14 mouse cellular contexts compared by ENCODE assay signal in the genomic region with DNA sequence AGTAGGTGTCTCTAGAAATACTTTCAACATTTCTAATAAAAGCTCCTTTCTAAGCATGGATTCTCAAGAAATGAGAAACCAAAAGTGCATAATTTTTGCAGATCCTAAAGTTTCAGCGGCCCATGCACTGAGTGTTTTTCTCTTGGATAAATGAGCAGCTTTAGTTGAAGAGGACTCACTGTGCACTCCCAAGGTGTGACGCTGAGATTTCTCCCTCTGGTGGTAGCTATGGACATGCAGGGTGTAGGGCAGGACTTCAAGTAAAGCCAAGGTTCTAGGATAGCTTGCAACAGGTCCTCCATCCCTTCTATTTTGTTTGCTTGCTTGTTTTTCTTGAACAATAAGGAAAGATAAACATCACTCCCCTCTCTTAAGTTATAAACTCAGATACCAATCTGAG.
DNase-seq lines count a peak whose midpoint lies in the region; TF ChIP-seq lines count a peak whose summit lies in the region.
"Had no signal": no experiment of that assay in that cellular context is flagged by ENCODE, and none has a peak within 500 bp of the region (broad histone marks: within the 10 kb centered on the region; RNA-seq: fewer than 3 reads in every experiment).

No protein-coding gene starts in this region.

- H3K9ac ChIP-seq in heart, adult 2 months (ENCODE audit: low read depth, low read length), result no peak overlapping the region
- no peak overlapping the region for H3K9ac ChIP-seq in liver, adult 2 months (ENCODE audit: low read depth, low read length)
- H3K9ac ChIP-seq in ES-E14 (ENCODE audit: insufficient read depth, low read depth, low read length, poor library complexity, severe bottlenecking), result no peak overlapping the region
- H3K9ac ChIP-seq: hindbrain, embryonic 12.5 days; limb, embryonic 13.5 days; neural tube, embryonic 13.5 days had no signal

- peak; percentile 29 for TF ChIP-seq CTCF in heart, adult 2 months (IDR thresholded peaks at IDR 0.05)
- 0 out of 2 replicates have a peak, but pooled peaks have one; percentile 9 for TF ChIP-seq CTCF in liver, adult 2 months (IDR thresholded peaks at IDR 0.05; ENCODE audit: low read depth, low read length)
- TF ChIP-seq CTCF in brain, embryonic 14.5 days (IDR thresholded peaks at IDR 0.05; ENCODE audit: borderline replicate concordance, extremely low read depth, insufficient read depth, insufficient read length), result peak; percentile 19; the same call in 1 of the 2 replicates

- TF ChIP-seq EP300 in heart, adult 2 months (IDR thresholded peaks at IDR 0.05; ENCODE audit: insufficient read depth, low read depth, low read length), result no peak

- DNase-seq in heart, adult 2 months, result no peak
- no peak for DNase-seq in heart, postnatal 4 days
- no peak for DNase-seq in liver, adult 2 months (ENCODE audit: extremely low read depth, low read depth, low spot score)
- no peak for DNase-seq in liver
- peak; percentile 8 for DNase-seq in ES-E14 (ENCODE audit: low read depth, low spot score)
- peak; percentile 20 for DNase-seq in brain, embryonic 14.5 days (ENCODE audit: low read depth)
- no peak for DNase-seq in frontal cortex, postnatal 14 days (ENCODE audit: low spot score in 2 of 2)
- DNase-seq in thymus, postnatal 4 days, result no peak
- DNase-seq: cerebellum, adult 18-20 months; kidney, adult 11 months had no signal

- intact Hi-C loops in heart, adult 2 months (cut with DNase I), result no loop called here

- no peaks in the 10 kb centered on the region for H3K27me3 ChIP-seq in heart, adult 2 months (ENCODE audit: control insufficient read depth, insufficient read depth, low read length)
- H3K27me3 ChIP-seq in liver, adult 2 months (ENCODE audit: control insufficient read depth, insufficient read depth, low read length), result no peaks in the 10 kb centered on the region
- H3K27me3 ChIP-seq: hindbrain, embryonic 12.5 days; limb, embryonic 13.5 days; neural tube, embryonic 13.5 days had no signal

- no peak overlapping the region for H3K27ac ChIP-seq in heart, adult 2 months
- H3K27ac ChIP-seq in liver, adult 2 months (replicated peaks; ENCODE audit: insufficient read depth, low read depth, low read length), result no peak overlapping the region
- no peak overlapping the region for H3K27ac ChIP-seq in ES-E14 (ENCODE audit: insufficient read depth, low read depth, low read length, poor library complexity, severe bottlenecking)
- H3K27ac ChIP-seq: hindbrain, embryonic 12.5 days; limb, embryonic 13.5 days; neural tube, embryonic 13.5 days had no signal

- H3K79me2 ChIP-seq in heart, adult 2 months (replicated peaks; ENCODE audit: control insufficient read depth, insufficient read depth, low read length), result no peaks in the 10 kb centered on the region
- no peaks in the 10 kb centered on the region for H3K79me2 ChIP-seq in liver, adult 2 months (ENCODE audit: control insufficient read depth, insufficient read depth, low read length)

- no peak for TF ChIP-seq POLR2A in heart, adult 2 months (IDR thresholded peaks at IDR 0.05; ENCODE audit: insufficient read depth, low read depth, low read length)
- TF ChIP-seq POLR2A in liver, adult 2 months (IDR thresholded peaks at IDR 0.05; ENCODE audit: extremely low read depth, insufficient read depth, low read length), result no peak
- TF ChIP-seq POLR2A in brain, embryonic 14.5 days (IDR thresholded peaks at IDR 0.05; ENCODE audit: borderline replicate concordance, extremely low read depth, insufficient read depth, insufficient read length, poor library complexity, severe bottlenecking), result no peak

- WGBS in heart, adult 2 months, result 45% methylated on average over 2 of the region's 2 CpGs
- WGBS in liver, adult 2 months, result 41% methylated on average over 2 of the region's 2 CpGs

- no peaks in the 10 kb centered on the region for H3K4me1 ChIP-seq in heart, adult 2 months (ENCODE audit: control insufficient read depth, insufficient read depth, low read length)
- H3K4me1 ChIP-seq in liver, adult 2 months (ENCODE audit: control insufficient read depth, insufficient read depth, low read length), result no peaks in the 10 kb centered on the region
- H3K4me1 ChIP-seq in ES-E14 (ENCODE audit: control insufficient read depth in 2 of 2, insufficient read depth in 2 of 2, low read length in 2 of 2, poor library complexity in 1 of 2), result no peaks in the 10 kb centered on the region
- H3K4me1 ChIP-seq: hindbrain, embryonic 12.5 days; limb, embryonic 13.5 days; neural tube, embryonic 13.5 days had no signal

- no peak overlapping the region for H3K4me3 ChIP-seq in heart, adult 2 months
- H3K4me3 ChIP-seq in liver, adult 2 months (ENCODE audit: insufficient read depth, low read depth, low read length), result no peak overlapping the region
- H3K4me3 ChIP-seq in ES-E14 (ENCODE audit: insufficient read depth in 1 of 2, low read depth in 1 of 2, low read length in 2 of 2, poor library complexity in 1 of 2, severe bottlenecking in 1 of 2), result no peak overlapping the region
- H3K4me3 ChIP-seq: erythroblast, embryonic 14.5 days; hindbrain, embryonic 12.5 days; limb, embryonic 13.5 days; neural tube, embryonic 13.5 days had no signal

- no peaks in the 10 kb centered on the region for H3K9me3 ChIP-seq in ES-E14 (ENCODE audit: control insufficient read depth, insufficient read depth, low read depth, low read length)
- H3K9me3 ChIP-seq: hindbrain, embryonic 12.5 days; limb, embryonic 13.5 days; neural tube, embryonic 13.5 days had no signal

- in situ Hi-C loops in ES-E14 (cut with MboI; ENCODE audit: low sequenced_read_pairs in 2 of 2, unreplicated experiment in 2 of 2), result no loop called here

- H3K36me3 ChIP-seq in heart, adult 2 months (ENCODE audit: control insufficient read depth, insufficient read depth, low read length), result no peaks in the 10 kb centered on the region
- no peaks in the 10 kb centered on the region for H3K36me3 ChIP-seq in liver, adult 2 months (ENCODE audit: control insufficient read depth, insufficient read depth, low read length)
- no peaks in the 10 kb centered on the region for H3K36me3 ChIP-seq in ES-E14 (ENCODE audit: control insufficient read depth, insufficient read depth, low read length, poor library complexity, severe bottlenecking)
- H3K36me3 ChIP-seq: hindbrain, embryonic 12.5 days; limb, embryonic 13.5 days; neural tube, embryonic 13.5 days had no signal

TF ChIP-seq in ES-E14, 5 proteins besides CTCF, POLR2A, EP300 and RAD21:
- TF ChIP-seq ZNF384 (IDR thresholded peaks at IDR 0.05; ENCODE audit: low read depth, low read length) (no peak), HCFC1 (IDR thresholded peaks at IDR 0.05; ENCODE audit: borderline replicate concordance, insufficient read depth, low read length) (no peak)

Comparison
In these comparisons a context has a peak if more than half of its experiments do, and no peak if none do; other contexts are left out.
1. DNase-seq: peak in ES-E14 (single experiment) and brain, embryonic 14.5 days (single experiment); none in heart, adult 2 months (0 of 2), heart, postnatal 4 days (single experiment), liver, adult 2 months (single experiment), liver (single experiment), frontal cortex, postnatal 14 days (0 of 2) and thymus, postnatal 4 days (single experiment).
2. Peak in every context shown above with its lines, with median percentiles within 50 percentile points of each other: CTCF ChIP-seq.